Mouse (Mus musculus) urinary bladder, postnatal 14 days (tissue): Measurements from ENCODE around the gene Pip4k2a.

ENCODE experiments used
- DNase-seq: peaks from one replicate; pipeline ENCODE4 v3.0.0; 2021; ENCODE audit warnings: low spot score

Pip4k2a gene

GRCm38 (mm10) chr2:18839532-18839931, 158.4 kb downstream of the Pip4k2a start:
- no peak for DNase-seq

GRCm38 (mm10) chr2:18835266-18835908, 162.5 kb downstream of the Pip4k2a start:
- DNase-seq = no peak

- DNase-seq = no peak
Measured at GRCm38 (mm10) chr2:18833024-18833590, 164.8 kb downstream of the Pip4k2a start.

- no peak for DNase-seq
Measured at GRCm38 (mm10) chr2:18831031-18831774, 166.7 kb downstream of the Pip4k2a start.

- peak; percentile 14 for DNase-seq
Measured at GRCm38 (mm10) chr2:18822711-18823110, 175.2 kb downstream of the Pip4k2a start.

- peak; percentile 32 for DNase-seq
Measured at GRCm38 (mm10) chr2:18821451-18822379, 176.2 kb downstream of the Pip4k2a start.

- no peak for DNase-seq
Measured at GRCm38 (mm10) chr2:18819520-18819919, 178.4 kb downstream of the Pip4k2a start.

- no peak for DNase-seq
Measured at GRCm38 (mm10) chr2:18816036-18816435, 181.9 kb downstream of the Pip4k2a start.

GRCm38 (mm10) chr2:18815336-18815965, 182.5 kb downstream of the Pip4k2a start:
- DNase-seq = peak; percentile 20

- DNase-seq = no peak
Measured at GRCm38 (mm10) chr2:18814447-18814804, 183.5 kb downstream of the Pip4k2a start.

- no peak for DNase-seq
Measured at GRCm38 (mm10) chr2:18813683-18814446, 184.1 kb downstream of the Pip4k2a start.

GRCm38 (mm10) chr2:18807961-18808360, 190.0 kb downstream of the Pip4k2a start:
- DNase-seq = no peak

- DNase-seq = no peak
Measured at GRCm38 (mm10) chr2:18801281-18801862, 196.6 kb downstream of the Pip4k2a start.

GRCm38 (mm10) chr2:18800646-18801251, 197.2 kb downstream of the Pip4k2a start:
- DNase-seq = no peak

GRCm38 (mm10) chr2:18799966-18800645, 197.8 kb downstream of the Pip4k2a start:
- no peak for DNase-seq

GRCm38 (mm10) chr2:18799265-18799965, 198.5 kb downstream of the Pip4k2a start:
- no peak for DNase-seq

- no peak for DNase-seq
Measured at GRCm38 (mm10) chr2:18797776-18798175, 200.2 kb downstream of the Pip4k2a start.

- no peak for DNase-seq
Measured at GRCm38 (mm10) chr2:18794261-18794660, 203.7 kb downstream of the Pip4k2a start.
